In the genomic region with DNA sequence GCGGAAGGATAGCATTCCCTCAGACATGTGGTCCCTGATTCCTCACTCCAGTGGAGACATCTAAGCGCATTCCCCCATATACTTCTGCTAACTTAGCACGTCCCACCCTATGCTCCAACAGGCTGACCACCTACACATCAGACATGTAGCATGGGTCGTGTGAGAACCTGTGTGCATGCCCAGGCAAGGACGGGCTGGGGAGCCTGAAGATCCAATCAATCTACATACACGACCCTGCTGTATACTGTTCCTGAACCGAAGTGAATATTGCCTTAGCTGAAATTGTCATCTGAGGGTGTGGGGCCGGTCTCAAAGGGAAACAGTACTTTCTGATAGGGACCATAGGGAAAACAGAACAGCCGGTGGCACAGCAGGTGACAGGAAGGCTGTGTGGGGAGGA, we compare ENCODE assay signal across 9 mouse cellular contexts. TPM values are rescaled to one million over a fixed set of nuclear protein-coding genes. Genes with fewer than 3 reads are reported as not detected.
DNase-seq lines count a peak whose midpoint lies in the region; ATAC-seq and TF ChIP-seq lines count a peak whose summit lies in the region.
"Had no signal": no experiment of that assay in that cellular context is flagged by ENCODE, and none has a peak within 500 bp of the region (broad histone marks: within the 10 kb centered on the region; RNA-seq: fewer than 3 reads in every experiment).

No protein-coding gene starts in this region.

- ATAC-seq in heart, embryonic 11.5 days (replicated peaks; ENCODE audit: insufficient number of reproducible peaks, low FRiP score, low TSS enrichment): no peak
- ATAC-seq in forebrain, embryonic 14.5 days: no peak
- no peak for ATAC-seq in liver, embryonic 14.5 days (ENCODE audit: insufficient read depth)
- no peak for ATAC-seq in inflammation-experienced regulatory T-cells, adult 6 months

- H3K9me3 ChIP-seq in heart, embryonic 11.5 days (replicated peaks; ENCODE audit: control insufficient read depth, low read length): no peaks in the 10 kb centered on the region
- H3K9me3 ChIP-seq in CH12.LX (replicated peaks; ENCODE audit: low read length): no peaks in the 10 kb centered on the region
- H3K9me3 ChIP-seq in forebrain, embryonic 14.5 days (replicated peaks; ENCODE audit: control insufficient read depth, low read length): no peaks in the 10 kb centered on the region
- H3K9me3 ChIP-seq in liver, embryonic 14.5 days (ENCODE audit: control insufficient read depth, low read length): no peaks in the 10 kb centered on the region

- H3K79me2 ChIP-seq in CH12.LX (replicated peaks; ENCODE audit: control insufficient read depth, extremely low read depth, insufficient read depth, poor library complexity, severe bottlenecking): peaks cover 33% of the 10 kb centered on the region

- no peak for TF ChIP-seq POLR2A in CH12.LX (IDR thresholded peaks at IDR 0.05; ENCODE audit: low read depth, low read length)

- H3K4me1 ChIP-seq in heart, embryonic 11.5 days (ENCODE audit: control insufficient read depth, insufficient read depth, low read length): peaks cover 16% of the 10 kb centered on the region
- peaks cover 21 to 33% of the 10 kb centered on the region in 2 experiments for H3K4me1 ChIP-seq in CH12.LX (ENCODE audit: control insufficient read depth in 1 of 2, insufficient read depth in 2 of 2)
- peaks cover 18% of the 10 kb centered on the region for H3K4me1 ChIP-seq in forebrain, embryonic 14.5 days (ENCODE audit: control insufficient read depth, insufficient read depth, low read length)
- peaks cover 11 to 17% of the 10 kb centered on the region in 2 experiments for H3K4me1 ChIP-seq in liver, embryonic 14.5 days (replicated peaks; ENCODE audit: control insufficient read depth in 2 of 2, insufficient read depth in 2 of 2, low read length in 1 of 2)

- H3K4me3 ChIP-seq in heart, embryonic 11.5 days (ENCODE audit: low read depth, low read length): peak overlapping the region; percentile 88
- peak overlapping the region; percentile 84 to 98 (median 86) for H3K4me3 ChIP-seq in CH12.LX (replicated peaks in 1 of 3; ENCODE audit: low read depth in 2 of 3, low read length in 2 of 3, poor library complexity in 1 of 3)
- peak overlapping the region; percentile 78 for H3K4me3 ChIP-seq in forebrain, embryonic 14.5 days (ENCODE audit: low read depth, low read length)
- H3K4me3 ChIP-seq in liver, embryonic 14.5 days (ENCODE audit: insufficient read depth in 1 of 2, low read depth in 2 of 2, low read length in 2 of 2): peak overlapping the region; percentile 83 to 93

- DNase-seq in heart, postnatal 10 days: no peak
- DNase-seq in CH12.LX (ENCODE audit: extremely low read depth): no peak
- DNase-seq in forebrain, embryonic 14.5 days (ENCODE audit: low spot score): no peak
- DNase-seq in liver, embryonic 14.5 days (ENCODE audit: low read depth in 3 of 3, low spot score in 3 of 3): no peak
- no peak for DNase-seq in embryo, embryonic 10.5 days (ENCODE audit: low spot score)
- DNase-seq in ovary, postnatal 36 days (ENCODE audit: low spot score): no peak

- dilution Hi-C loops in CH12.LX (cut with MboI; ENCODE audit: extremely low pct_ligation_motif_present, extremely low pct_unique_long_range_greater_than_20kb, low sequenced_read_pairs): no loop called here

- in situ Hi-C loops in CH12.LX (cut with MboI; ENCODE audit: low pct_ligation_motif_present, low pct_unique_long_range_greater_than_20kb, low sequenced_read_pairs): no loop called here

- peaks cover 18% of the 10 kb centered on the region; the same call in 1 of the 2 replicates for H3K36me3 ChIP-seq in heart, embryonic 11.5 days (ENCODE audit: control insufficient read depth, insufficient read depth, low read length)
- H3K36me3 ChIP-seq in CH12.LX (replicated peaks in 1 of 2; ENCODE audit: control insufficient read depth in 1 of 2, insufficient read depth in 1 of 2, low read length in 1 of 2): peaks cover 47 to 66% of the 10 kb centered on the region in 2 experiments
- H3K36me3 ChIP-seq in forebrain, embryonic 14.5 days (ENCODE audit: control insufficient read depth, insufficient read depth, low read length): peaks cover 54% of the 10 kb centered on the region
- peaks cover 27% of the 10 kb centered on the region for H3K36me3 ChIP-seq in liver, embryonic 14.5 days (replicated peaks; ENCODE audit: control insufficient read depth, insufficient read depth, low read depth)

- H3K27ac ChIP-seq in heart, embryonic 11.5 days (ENCODE audit: low read depth, low read length): no peak overlapping the region
- no peak overlapping the region for H3K27ac ChIP-seq in CH12.LX (ENCODE audit: insufficient read depth, low read depth)
- H3K27ac ChIP-seq in forebrain, embryonic 14.5 days (ENCODE audit: low read depth, low read length): no peak overlapping the region
- peak overlapping the region; percentile 91 for H3K27ac ChIP-seq in liver, embryonic 14.5 days

- TF ChIP-seq CTCF in CH12.LX (conservative IDR thresholded peaks at IDR 0.05 in 1 of 2, IDR thresholded peaks at IDR 0.05 in 1 of 2; ENCODE audit: low read depth in 2 of 2, low read length in 2 of 2): no peak
- no peak for TF ChIP-seq CTCF in liver, embryonic 14.5 days (IDR thresholded peaks at IDR 0.05; ENCODE audit: low read depth)

- no peak for TF ChIP-seq EP300 in CH12.LX (IDR thresholded peaks at IDR 0.05; ENCODE audit: low read length)
- TF ChIP-seq EP300 in liver, embryonic 14.5 days (IDR thresholded peaks at IDR 0.05; ENCODE audit: low read depth): no peak

- intact Hi-C loops in heart, postnatal 10 days (cut with DNase I): loop anchor here (5.0 kb wide), 3 partner anchors 97 to 337 kb away; a partner anchor contains a TSS

- TF ChIP-seq RAD21 in CH12.LX (IDR thresholded peaks at IDR 0.05; ENCODE audit: low read depth, low read length): no peak

- 68% methylated on average over 9 of the region's 9 CpGs for WGBS in heart, embryonic 11.5 days (ENCODE audit: insufficient replicate concordance)
- 88% methylated on average over 9 of the region's 9 CpGs for WGBS in forebrain, embryonic 14.5 days
- 61% methylated on average over 9 of the region's 9 CpGs for WGBS in liver, embryonic 14.5 days (ENCODE audit: insufficient replicate concordance)

- peak overlapping the region; percentile 94 for H3K9ac ChIP-seq in heart, embryonic 11.5 days (ENCODE audit: low read depth, low read length)
- peak overlapping the region; percentile 83 for H3K9ac ChIP-seq in CH12.LX (ENCODE audit: insufficient read depth, low read depth)
- peak overlapping the region; percentile 96 for H3K9ac ChIP-seq in forebrain, embryonic 14.5 days (ENCODE audit: low read length)
- H3K9ac ChIP-seq in liver, embryonic 14.5 days (replicated peaks): peak overlapping the region; percentile 85

- peak overlapping the region; percentile 91 for H3K4me2 ChIP-seq in heart, embryonic 11.5 days
- H3K4me2 ChIP-seq in CH12.LX (ENCODE audit: insufficient read depth, low read depth, poor library complexity, severe bottlenecking): peak overlapping the region; percentile 81
- H3K4me2 ChIP-seq in forebrain, embryonic 14.5 days (ENCODE audit: low read length): peak overlapping the region; percentile 98
- H3K4me2 ChIP-seq in liver, embryonic 14.5 days (ENCODE audit: low read depth): peak overlapping the region; percentile 86

- no peaks in the 10 kb centered on the region for H3K27me3 ChIP-seq in heart, embryonic 11.5 days (ENCODE audit: control insufficient read depth, insufficient read depth, low read length)
- H3K27me3 ChIP-seq in CH12.LX (replicated peaks): no peaks in the 10 kb centered on the region
- no peaks in the 10 kb centered on the region for H3K27me3 ChIP-seq in forebrain, embryonic 14.5 days (replicated peaks; ENCODE audit: control insufficient read depth, insufficient read depth, low read length)
- no peaks in the 10 kb centered on the region for H3K27me3 ChIP-seq in liver, embryonic 14.5 days (ENCODE audit: control insufficient read depth, insufficient read depth, low read length)

RNA-seq across cellular contexts. Expression of a gene that starts 0.9 kb away (rescaled TPM):
- not detected in 2 replicates for polyA plus RNA-seq in heart, embryonic 11.5 days (2014; fragmentation: Nextera tagmentation; extraction: Ambion mirVana)
- not detected for total RNA-seq in heart, postnatal 10 days (2021)
- total RNA-seq in CH12.LX (2012; rRNA removed): not detected in 2 replicates
- not detected in 2 replicates for total RNA-seq in CH12.LX (2014; rRNA removed)
- polyA plus RNA-seq in CH12.LX (2012; ENCODE audit: insufficient read length, low read depth): not detected in 2 replicates
- polyA plus RNA-seq in forebrain, embryonic 14.5 days (2014; fragmentation: Nextera tagmentation; extraction: Ambion mirVana): not detected in 2 replicates
- polyA plus RNA-seq in liver, embryonic 14.5 days (2012; rRNA removed): not detected in 2 replicates
- polyA plus RNA-seq in liver, embryonic 14.5 days (2014; fragmentation: Nextera tagmentation; extraction: Ambion mirVana): not detected in 2 replicates
- not detected for polyA plus RNA-seq in inflammation-experienced regulatory T-cells, adult 6 months (2017; shearing (Covaris generic))

RNA-seq across cellular contexts. Expression of a gene that starts 1.6 kb away (rescaled TPM):
- 38.9 and 47.8 TPM in 2 replicates for polyA plus RNA-seq in heart, embryonic 11.5 days (2014; fragmentation: Nextera tagmentation; extraction: Ambion mirVana)
- 10 to 100 TPM; 27.0 to 29.8 TPM for total RNA-seq in heart, postnatal 10 days (2021)
- total RNA-seq in CH12.LX (2012; rRNA removed) (66.5 and 80.9 TPM in 2 replicates), CH12.LX (2014; rRNA removed) (53.2 and 54.2 TPM in 2 replicates)
- polyA plus RNA-seq in CH12.LX (2012; ENCODE audit: insufficient read length, low read depth): 56.4 and 61.9 TPM in 2 replicates
- 95.0 and 96.9 TPM in 2 replicates for polyA plus RNA-seq in forebrain, embryonic 14.5 days (2014; fragmentation: Nextera tagmentation; extraction: Ambion mirVana)
- 14.4 and 17.9 TPM in 2 replicates for polyA plus RNA-seq in liver, embryonic 14.5 days (2012; rRNA removed)
- 19.1 and 19.7 TPM in 2 replicates for polyA plus RNA-seq in liver, embryonic 14.5 days (2014; fragmentation: Nextera tagmentation; extraction: Ambion mirVana)
- polyA plus RNA-seq in inflammation-experienced regulatory T-cells, adult 6 months (2017; shearing (Covaris generic)): 10 to 100 TPM; 57.0 to 69.1 (median 66.3) TPM

RNA-seq across cellular contexts. Expression of a gene that starts 2.2 kb away (rescaled TPM):
- 29.4 and 30.8 TPM in 2 replicates for polyA plus RNA-seq in heart, embryonic 11.5 days (2014; fragmentation: Nextera tagmentation; extraction: Ambion mirVana)
- 10 to 100 TPM; 13.1 to 15.9 TPM for total RNA-seq in heart, postnatal 10 days (2021)
- total RNA-seq in CH12.LX (2012; rRNA removed) (13.8 and 16.7 TPM in 2 replicates), CH12.LX (2014; rRNA removed) (11.6 and 13.1 TPM in 2 replicates)
- 24.3 and 25.1 TPM in 2 replicates for polyA plus RNA-seq in CH12.LX (2012; ENCODE audit: insufficient read length, low read depth)
- 47.2 and 53.3 TPM in 2 replicates for polyA plus RNA-seq in forebrain, embryonic 14.5 days (2014; fragmentation: Nextera tagmentation; extraction: Ambion mirVana)
- polyA plus RNA-seq in liver, embryonic 14.5 days (2012; rRNA removed): 8.3 and 11.6 TPM in 2 replicates
- 20.6 and 21.1 TPM in 2 replicates for polyA plus RNA-seq in liver, embryonic 14.5 days (2014; fragmentation: Nextera tagmentation; extraction: Ambion mirVana)
- 10 to 100 TPM; 43.0 to 59.7 (median 53.0) TPM for polyA plus RNA-seq in inflammation-experienced regulatory T-cells, adult 6 months (2017; shearing (Covaris generic))

RNA-seq across cellular contexts. Expression of a gene that starts 7.6 kb away (rescaled TPM):
- not detected in 2 replicates for polyA plus RNA-seq in heart, embryonic 11.5 days (2014; fragmentation: Nextera tagmentation; extraction: Ambion mirVana)
- not detected for total RNA-seq in heart, postnatal 10 days (2021)
- total RNA-seq in CH12.LX (2012; rRNA removed) (not detected in 2 replicates), CH12.LX (2014; rRNA removed) (not detected in 2 replicates)
- not detected in 2 replicates for polyA plus RNA-seq in CH12.LX (2012; ENCODE audit: insufficient read length, low read depth)
- not detected in 2 replicates for polyA plus RNA-seq in forebrain, embryonic 14.5 days (2014; fragmentation: Nextera tagmentation; extraction: Ambion mirVana)
- not detected in 2 replicates for polyA plus RNA-seq in liver, embryonic 14.5 days (2012; rRNA removed)
- not detected in 2 replicates for polyA plus RNA-seq in liver, embryonic 14.5 days (2014; fragmentation: Nextera tagmentation; extraction: Ambion mirVana)
- polyA plus RNA-seq in inflammation-experienced regulatory T-cells, adult 6 months (2017; shearing (Covaris generic)): not detected
- total RNA-seq: left cerebral cortex, postnatal 14 days had no signal

RNA-seq across cellular contexts. Expression of a gene that starts 9.8 kb away (rescaled TPM):
- not detected in 2 replicates for polyA plus RNA-seq in heart, embryonic 11.5 days (2014; fragmentation: Nextera tagmentation; extraction: Ambion mirVana)
- total RNA-seq in heart, postnatal 10 days (2021): 10 to 100 TPM; 19.6 to 23.6 TPM
- total RNA-seq in CH12.LX (2012; rRNA removed) (not detected in 2 replicates), CH12.LX (2014; rRNA removed) (not detected in 2 replicates)
- not detected in 2 replicates for polyA plus RNA-seq in CH12.LX (2012; ENCODE audit: insufficient read length, low read depth)
- polyA plus RNA-seq in forebrain, embryonic 14.5 days (2014; fragmentation: Nextera tagmentation; extraction: Ambion mirVana): not detected in 2 replicates
- polyA plus RNA-seq in liver, embryonic 14.5 days (2012; rRNA removed): not detected in 2 replicates
- not detected in 2 replicates for polyA plus RNA-seq in liver, embryonic 14.5 days (2014; fragmentation: Nextera tagmentation; extraction: Ambion mirVana)
- polyA plus RNA-seq in inflammation-experienced regulatory T-cells, adult 6 months (2017; shearing (Covaris generic)): not detected
- total RNA-seq: left cerebral cortex, postnatal 14 days had no signal
